Mouse (Mus musculus): Measurements from ENCODE around the gene Hoxb5. TPM values are rescaled to one million over a fixed set of nuclear protein-coding genes. Genes with fewer than 3 reads are reported as not detected.

The Hoxb5 gene
- polyA plus RNA-seq, 1 experiment = not detected

- TF ChIP-seq GATA1 (IDR thresholded peaks at IDR 0.05; ENCODE audit: low read length) = no peak
Measured at GRCm38 (mm10) chr11:96325747-96326212, 22.6 kb downstream of the Hoxb5 start.

DNA sequence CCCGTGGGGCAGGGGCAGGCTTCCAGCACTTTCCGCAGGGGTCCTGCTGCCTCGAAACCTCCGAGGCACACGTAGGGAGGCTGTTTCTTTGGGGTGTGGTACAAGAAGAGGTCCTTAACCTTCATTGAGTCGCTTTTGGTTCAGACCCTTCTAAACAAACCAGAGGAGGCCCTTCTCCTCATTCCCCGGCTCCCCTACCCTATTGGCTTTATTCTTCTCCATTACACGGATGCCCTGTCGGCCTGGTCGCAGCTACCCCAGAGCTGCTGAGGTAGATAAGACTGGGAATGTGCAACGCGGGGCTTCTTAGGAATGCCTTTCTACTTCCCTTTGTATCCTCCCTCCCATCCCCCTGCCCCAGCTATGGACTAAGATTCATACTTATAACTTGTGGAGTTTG, 23.6 kb downstream of the Hoxb5 start:
- no peak for TF ChIP-seq GATA1 (IDR thresholded peaks at IDR 0.05; ENCODE audit: low read length)

GRCm38 (mm10) chr11:96327122-96327521, 24.0 kb downstream of the Hoxb5 start:
- no peak for TF ChIP-seq GATA1 (IDR thresholded peaks at IDR 0.05; ENCODE audit: low read length)

- no peak for TF ChIP-seq GATA1 (IDR thresholded peaks at IDR 0.05; ENCODE audit: low read length)
Measured at GRCm38 (mm10) chr11:96327750-96328149, 24.6 kb downstream of the Hoxb5 start.

GRCm38 (mm10) chr11:96328605-96329004, 25.5 kb downstream of the Hoxb5 start:
- no peak for TF ChIP-seq GATA1 (IDR thresholded peaks at IDR 0.05; ENCODE audit: low read length)

DNA sequence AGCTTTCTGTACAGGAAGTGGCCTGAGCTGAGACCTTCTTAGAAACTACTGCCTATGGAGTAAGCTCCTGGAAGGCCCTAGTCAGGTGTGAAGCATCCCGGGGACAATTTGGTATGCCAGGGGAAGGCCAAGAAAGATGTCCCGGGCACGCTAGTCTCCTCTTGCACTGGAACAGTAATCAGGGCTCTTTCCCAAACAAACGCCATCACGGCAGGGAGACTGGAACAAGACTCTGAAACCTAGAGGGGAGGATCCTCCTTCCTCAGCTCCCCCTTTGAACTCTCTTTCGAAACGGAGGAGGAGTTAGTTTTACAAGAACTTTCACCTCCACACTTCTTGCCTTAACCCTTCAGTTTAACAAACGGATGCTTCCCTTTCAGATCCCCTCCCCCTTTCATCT, 29.0 kb downstream of the Hoxb5 start:
- no peak for TF ChIP-seq GATA1 (IDR thresholded peaks at IDR 0.05; ENCODE audit: low read length)

GRCm38 (mm10) chr11:96332618-96333032, 29.5 kb downstream of the Hoxb5 start:
- no peak for TF ChIP-seq GATA1 (IDR thresholded peaks at IDR 0.05; ENCODE audit: low read length)

- no peak for TF ChIP-seq GATA1 (IDR thresholded peaks at IDR 0.05; ENCODE audit: low read length)
Measured at GRCm38 (mm10) chr11:96333241-96334001, 30.3 kb downstream of the Hoxb5 start.

DNA sequence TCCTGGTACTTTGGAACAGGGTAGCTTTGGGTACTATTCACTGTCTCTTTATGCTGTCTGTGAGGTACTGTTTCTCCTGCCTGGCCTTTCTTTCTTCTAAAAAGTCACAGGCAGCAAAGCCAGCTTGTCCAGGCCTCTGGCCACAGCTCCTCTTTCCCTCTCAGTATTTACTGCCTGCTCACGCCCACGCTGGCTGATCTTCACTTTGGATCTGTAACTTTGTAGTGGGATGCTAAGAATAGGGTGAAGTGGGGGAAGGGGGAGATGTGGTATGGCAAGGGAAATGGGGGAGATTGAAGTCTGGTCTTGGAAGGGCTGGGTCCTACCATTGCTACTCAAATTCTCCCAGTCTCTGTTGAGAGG, 30.8 kb downstream of the Hoxb5 start:
- no peak for TF ChIP-seq GATA1 (IDR thresholded peaks at IDR 0.05; ENCODE audit: low read length)

- no peak for TF ChIP-seq GATA1 (IDR thresholded peaks at IDR 0.05; ENCODE audit: low read length)
Measured at GRCm38 (mm10) chr11:96334998-96335397, 31.9 kb downstream of the Hoxb5 start.

DNA sequence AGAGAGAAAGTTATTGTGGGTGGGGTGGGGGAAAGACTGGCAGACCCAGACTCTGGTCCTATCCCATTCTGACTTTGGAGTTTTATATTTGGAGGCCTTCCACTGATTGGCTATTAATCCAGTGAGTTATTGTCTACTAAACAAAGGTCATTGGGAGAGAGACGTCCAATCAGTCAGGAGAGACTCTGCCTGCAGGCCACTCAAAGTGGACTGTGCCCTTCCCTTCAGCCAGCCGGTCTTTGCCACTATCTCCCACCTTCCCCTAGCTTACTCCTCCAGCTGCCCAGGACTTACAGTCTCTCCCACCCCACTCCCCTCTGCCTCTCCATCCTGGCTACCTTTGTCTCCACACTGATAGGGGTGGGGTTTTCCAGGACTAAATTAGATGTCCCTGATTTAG, 33.5 kb downstream of the Hoxb5 start:
- TF ChIP-seq GATA1 (IDR thresholded peaks at IDR 0.05; ENCODE audit: low read length) = no peak

DNA sequence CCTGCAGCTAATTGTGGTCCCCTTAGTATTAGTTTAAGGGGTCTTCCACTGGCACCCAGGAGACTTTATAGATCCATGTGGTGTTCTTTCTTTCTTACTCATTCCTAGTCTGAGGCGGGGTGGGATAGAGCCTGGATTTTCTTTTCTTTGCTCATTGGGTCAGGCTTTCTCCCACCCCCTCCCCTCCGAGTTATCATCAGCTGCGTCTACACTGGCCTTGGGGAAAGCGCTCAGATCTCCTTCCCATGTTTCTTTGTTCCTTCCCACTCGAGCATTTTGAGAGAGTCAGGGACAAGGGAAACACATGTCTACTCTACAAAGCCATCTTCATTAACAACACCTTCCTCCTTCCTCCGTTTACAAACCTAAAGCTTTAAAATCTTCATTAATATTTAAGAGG, 33.9 kb downstream of the Hoxb5 start:
- TF ChIP-seq GATA1 (IDR thresholded peaks at IDR 0.05; ENCODE audit: low read length) = no peak

GRCm38 (mm10) chr11:96338957-96339855, 36.1 kb downstream of the Hoxb5 start:
- no peak for TF ChIP-seq GATA1 (IDR thresholded peaks at IDR 0.05; ENCODE audit: low read length)

GRCm38 (mm10) chr11:96340698-96341365, 37.7 kb downstream of the Hoxb5 start:
- TF ChIP-seq GATA1 (IDR thresholded peaks at IDR 0.05; ENCODE audit: low read length) = no peak

- TF ChIP-seq GATA1 (IDR thresholded peaks at IDR 0.05; ENCODE audit: low read length) = no peak
Measured at GRCm38 (mm10) chr11:96341701-96342575, 38.8 kb downstream of the Hoxb5 start.
